Mouse (Mus musculus): ENCODE measurements at regions not wholly inside any gene's neighbourhood (a gene's known extent, or its start where the extent isn't known, plus 50 kb on each side); places are given as distances from the start of the nearest gene placed in this dataset.
A peak's percentile ranks its signal among the peaks of the same experiment; 100 is the strongest.
"Not testable (repeated sequence)": the region's sequence is repeated elsewhere in the genome, so short reads cannot be mapped to it uniquely, and the experiment has no call there.

- Histone ChIP-seq H3K36me3 (ENCODE audit: control insufficient read depth, insufficient read depth, low read length, poor library complexity, severe bottlenecking) (no peaks in the 10 kb centered on the region), H3K27me3 (ENCODE audit: control insufficient read depth, insufficient read depth, low read length, poor library complexity, severe bottlenecking) (no peaks in the 10 kb centered on the region)
- no peak for DNase-seq (ENCODE audit: low read depth, low spot score)
Observed at GRCm38 (mm10) chr2:18524387-18524786, 131.8 kb upstream of the Dnajc1 start.

- no peak for DNase-seq (ENCODE audit: low read depth, low spot score)
- H3K27me3 ChIP-seq (ENCODE audit: control insufficient read depth, insufficient read depth, low read length, poor library complexity, severe bottlenecking), result no peaks in the 10 kb centered on the region
Observed at GRCm38 (mm10) chr2:18523911-18524310, 131.3 kb upstream of the Dnajc1 start.

GRCm38 (mm10) chr2:18513435-18513834 is 120.8 kb upstream of the Dnajc1 start:
- H3K27me3 ChIP-seq (ENCODE audit: control insufficient read depth, insufficient read depth, low read length, poor library complexity, severe bottlenecking), result no peaks in the 10 kb centered on the region
- peak; percentile 28 for DNase-seq (ENCODE audit: low read depth, low spot score)
- H3K36me3 ChIP-seq (ENCODE audit: control insufficient read depth, insufficient read depth, low read length, poor library complexity, severe bottlenecking), result no peaks in the 10 kb centered on the region

More at GRCm38 (mm10) chr2:18523911-18524310, 131.3 kb upstream of the Dnajc1 start:
- H3K36me3 ChIP-seq (ENCODE audit: control insufficient read depth, insufficient read depth, low read length, poor library complexity, severe bottlenecking), result no peaks in the 10 kb centered on the region

GRCm38 (mm10) chr2:18509317-18509716 is 116.7 kb upstream of the Dnajc1 start:
- H3K36me3 ChIP-seq (ENCODE audit: control insufficient read depth, insufficient read depth, low read length, poor library complexity, severe bottlenecking), result no peaks in the 10 kb centered on the region
- H3K27me3 ChIP-seq (ENCODE audit: control insufficient read depth, insufficient read depth, low read length, poor library complexity, severe bottlenecking), result no peaks in the 10 kb centered on the region
- no peak for DNase-seq (ENCODE audit: low read depth, low spot score)

GRCm38 (mm10) chr2:18473361-18473771 is 80.7 kb upstream of the Dnajc1 start:
- Histone ChIP-seq H3K27me3 (ENCODE audit: control insufficient read depth, insufficient read depth, low read length, poor library complexity, severe bottlenecking) (no peaks in the 10 kb centered on the region), H3K36me3 (ENCODE audit: control insufficient read depth, insufficient read depth, low read length, poor library complexity, severe bottlenecking) (no peaks in the 10 kb centered on the region)
- no peak for DNase-seq (ENCODE audit: low read depth, low spot score)

- no peak for DNase-seq (ENCODE audit: low read depth, low spot score)
- Histone ChIP-seq H3K36me3 (ENCODE audit: control insufficient read depth, insufficient read depth, low read length, poor library complexity, severe bottlenecking) (no peaks in the 10 kb centered on the region; the same call in 1 of the 2 replicates), H3K27me3 (ENCODE audit: control insufficient read depth, insufficient read depth, low read length, poor library complexity, severe bottlenecking) (no peaks in the 10 kb centered on the region)
Observed at GRCm38 (mm10) chr2:18460901-18461300, 68.3 kb upstream of the Dnajc1 start.

- not testable (repeated sequence) for DNase-seq (ENCODE audit: low read depth, low spot score); H3K36me3 ChIP-seq (ENCODE audit: control insufficient read depth, insufficient read depth, low read length, poor library complexity, severe bottlenecking)
Observed at GRCm38 (mm10) chr2:18460281-18460680, 67.7 kb upstream of the Dnajc1 start.

GRCm38 (mm10) chr2:18453426-18453825 is 60.8 kb upstream of the Dnajc1 start:
- not testable (repeated sequence) for H3K27me3 ChIP-seq (ENCODE audit: control insufficient read depth, insufficient read depth, low read length, poor library complexity, severe bottlenecking); DNase-seq (ENCODE audit: low read depth, low spot score); H3K36me3 ChIP-seq (ENCODE audit: control insufficient read depth, insufficient read depth, low read length, poor library complexity, severe bottlenecking)

More at GRCm38 (mm10) chr2:18460281-18460680, 67.7 kb upstream of the Dnajc1 start:
- not testable (repeated sequence) for H3K27me3 ChIP-seq (ENCODE audit: control insufficient read depth, insufficient read depth, low read length, poor library complexity, severe bottlenecking)

GRCm38 (mm10) chr2:18445809-18446208 is 53.2 kb upstream of the Dnajc1 start:
- Histone ChIP-seq H3K36me3 (ENCODE audit: control insufficient read depth, insufficient read depth, low read length, poor library complexity, severe bottlenecking) (no peaks in the 10 kb centered on the region), H3K27me3 (ENCODE audit: control insufficient read depth, insufficient read depth, low read length, poor library complexity, severe bottlenecking) (no peaks in the 10 kb centered on the region)
- DNase-seq (ENCODE audit: low read depth, low spot score), result no peak
